Mouse (Mus musculus): ENCODE results near the gene Cetn4.
A peak's percentile ranks its signal among the peaks of the same experiment; 100 is the strongest.

Cetn4 gene

GRCm38 (mm10) chr3:37312370-37312941, at the start of gene Cetn4, which contains the start of gene Bbs12:
Gene Cetn4 (minus strand): TSS chr3:37312708.
Gene Bbs12 (plus strand): TSS chr3:37312554.
- DNase-seq (ENCODE audit: low read depth), result peak; percentile 98

- no peak for DNase-seq (ENCODE audit: low read depth)
Observed at GRCm38 (mm10) chr3:37360729-37361128, 48.2 kb upstream of the Cetn4 start.

DNA sequence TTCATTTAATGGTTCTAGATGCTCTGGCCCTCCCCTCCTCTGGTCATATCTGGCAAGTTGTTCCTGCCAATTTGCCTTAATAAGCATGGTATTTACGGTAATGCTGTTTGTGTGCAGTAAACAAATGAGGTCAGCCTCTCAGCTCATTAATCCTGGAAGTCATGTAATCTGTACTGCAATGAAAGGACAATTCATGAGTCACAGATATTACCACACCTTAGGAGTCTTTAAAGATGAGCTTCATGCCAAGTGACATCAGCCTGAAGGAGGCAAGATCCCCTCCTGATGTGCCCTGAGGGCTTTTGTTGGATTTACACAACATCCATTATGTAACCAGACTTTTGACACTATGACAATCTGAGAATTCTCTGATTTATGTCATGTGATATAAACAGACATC, 42.2 kb upstream of the Cetn4 start:
- no peak for DNase-seq (ENCODE audit: low read depth)

GRCm38 (mm10) chr3:37353951-37354481, 41.5 kb upstream of the Cetn4 start:
- DNase-seq (ENCODE audit: low read depth), result no peak

GRCm38 (mm10) chr3:37350386-37350785, 37.9 kb upstream of the Cetn4 start:
- no peak for DNase-seq (ENCODE audit: low read depth)

- DNase-seq (ENCODE audit: low read depth), result peak; percentile 29
Observed at GRCm38 (mm10) chr3:37349166-37349548, 36.6 kb upstream of the Cetn4 start.

DNA sequence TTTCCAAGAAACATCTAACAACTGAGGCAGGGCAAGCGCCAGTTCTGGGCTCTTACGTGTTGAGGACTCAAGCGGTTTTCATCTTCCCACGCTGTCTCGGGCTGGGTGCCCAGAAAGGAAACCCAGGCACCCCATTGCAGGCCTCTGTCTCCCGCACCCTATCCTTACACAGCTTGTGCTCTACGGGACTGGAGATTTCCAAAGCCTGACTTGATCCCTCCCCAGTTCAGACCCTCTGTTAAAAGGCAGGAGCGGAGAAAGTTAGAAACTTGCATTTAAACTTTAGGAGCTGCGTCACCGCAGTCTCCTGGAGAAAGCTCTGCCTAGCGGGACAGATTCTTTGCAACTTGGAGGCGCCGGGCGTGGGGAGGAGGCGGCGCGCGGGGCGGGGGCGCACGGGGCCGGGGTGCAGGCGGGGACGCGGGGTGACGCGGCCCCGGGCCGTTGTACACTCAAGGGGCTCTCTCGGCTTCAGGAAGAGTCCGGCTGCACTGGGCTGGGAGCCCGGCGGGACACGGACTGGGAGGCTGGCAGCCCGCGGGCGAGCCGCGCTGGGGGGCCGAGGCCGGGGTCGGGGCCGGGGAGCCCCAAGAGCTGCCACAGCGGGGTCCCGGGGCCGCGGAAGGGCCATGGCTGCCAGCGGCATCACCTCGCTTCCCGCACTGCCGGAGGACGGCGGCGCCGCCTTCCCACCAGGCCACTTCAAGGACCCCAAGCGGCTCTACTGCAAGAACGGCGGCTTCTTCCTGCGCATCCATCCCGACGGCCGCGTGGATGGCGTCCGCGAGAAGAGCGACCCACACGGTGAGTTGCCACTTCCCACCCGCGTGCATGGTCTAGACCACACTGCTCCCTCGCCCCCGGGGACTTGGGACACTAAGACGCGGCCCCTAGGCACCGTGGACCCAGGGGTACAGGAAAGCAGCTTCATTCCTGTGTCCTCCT, 36.0 kb upstream of the Cetn4 start, which contains the start of gene Fgf2:
Gene Fgf2 (plus strand): TSS at position 126 of the 945 bp plus-strand sequence.
- DNase-seq (ENCODE audit: low read depth), result peak; percentile 58

DNA sequence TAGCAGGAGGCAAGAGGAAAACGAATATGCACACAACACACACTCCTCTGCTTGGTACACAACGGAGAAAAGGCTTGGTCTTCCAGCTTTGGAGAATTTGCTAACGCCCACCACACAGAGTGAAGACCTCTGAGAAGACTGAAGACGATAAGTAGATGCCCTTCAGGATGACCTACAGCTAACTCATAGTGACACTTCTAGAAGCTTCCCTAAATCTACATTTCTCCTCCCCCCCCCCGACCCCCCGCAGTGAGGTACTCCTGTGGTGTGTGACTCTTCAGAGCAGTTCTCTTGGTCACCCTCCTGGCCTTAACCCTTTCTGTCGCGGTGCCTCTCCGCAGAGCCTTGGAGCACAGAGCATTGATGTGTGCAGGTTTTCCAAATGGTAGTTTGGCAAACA, 35.2 kb upstream of the Cetn4 start:
- DNase-seq (ENCODE audit: low read depth), result no peak

GRCm38 (mm10) chr3:37342811-37343210, 30.3 kb upstream of the Cetn4 start:
- no peak for DNase-seq (ENCODE audit: low read depth)

DNA sequence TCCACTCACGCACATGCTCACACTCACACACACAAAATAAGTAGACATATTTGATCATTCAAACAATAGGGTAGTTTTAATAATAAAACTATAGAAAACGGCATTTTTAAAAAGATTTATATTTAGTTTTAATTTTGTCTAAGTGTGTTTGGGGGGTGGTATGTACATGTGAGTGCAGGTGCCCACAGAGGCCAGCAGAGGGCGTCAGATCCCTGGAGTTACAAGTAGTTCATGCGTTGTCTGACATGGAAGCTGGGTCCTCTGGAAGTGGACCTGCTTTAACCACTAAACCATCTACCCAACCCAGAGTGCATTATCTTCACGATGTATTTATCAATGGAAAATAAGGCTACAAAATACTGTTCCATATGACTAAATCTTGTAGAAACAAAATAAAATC, 28.6 kb upstream of the Cetn4 start:
- peak; percentile 36 for DNase-seq (ENCODE audit: low read depth)

DNA sequence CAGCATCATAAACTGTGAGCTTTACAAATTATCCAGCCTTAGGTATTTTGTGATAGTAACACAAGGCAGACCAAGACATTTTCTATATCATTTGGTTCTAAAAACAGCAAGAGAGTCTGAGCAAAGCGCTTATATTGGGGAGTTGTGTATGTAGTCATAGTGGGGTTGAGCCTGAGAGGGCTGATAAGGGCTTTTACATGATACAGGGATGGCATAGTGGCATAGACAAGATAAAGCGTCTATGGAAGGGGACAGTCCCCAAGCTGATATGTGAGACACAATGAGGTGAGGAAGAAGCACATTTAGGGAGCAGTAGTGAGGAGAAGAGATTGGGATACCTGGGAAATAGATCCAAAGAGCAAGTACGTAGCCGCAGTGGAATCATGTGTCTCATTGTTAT, 21.5 kb upstream of the Cetn4 start:
- DNase-seq (ENCODE audit: low read depth), result no peak

DNA sequence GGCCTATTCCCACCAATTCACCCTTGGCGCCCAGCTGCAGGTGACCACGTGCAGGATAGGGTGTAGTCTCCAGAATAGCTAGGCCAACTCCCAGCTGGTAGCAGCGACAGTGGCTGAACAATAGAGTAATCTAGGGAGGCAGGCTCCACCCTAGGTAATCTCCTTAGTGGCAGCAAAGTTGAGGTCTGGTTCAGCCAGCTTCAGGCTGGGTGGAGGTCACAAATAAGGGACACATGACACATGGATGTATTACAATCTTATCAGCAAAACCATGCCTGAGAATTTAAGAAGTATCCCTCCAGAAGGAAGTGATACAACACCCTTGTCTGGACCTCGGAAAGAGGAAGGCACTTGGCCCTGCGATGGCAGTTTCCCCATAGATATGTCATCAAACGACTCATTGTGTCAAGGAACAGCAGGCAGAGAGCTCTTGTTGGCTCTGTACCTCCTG, 19.5 kb upstream of the Cetn4 start:
- DNase-seq (ENCODE audit: low read depth), result no peak

GRCm38 (mm10) chr3:37329963-37330362, 17.5 kb upstream of the Cetn4 start:
- DNase-seq (ENCODE audit: low read depth), result no peak

GRCm38 (mm10) chr3:37328489-37328888, 16.0 kb upstream of the Cetn4 start:
- DNase-seq (ENCODE audit: low read depth), result no peak

DNA sequence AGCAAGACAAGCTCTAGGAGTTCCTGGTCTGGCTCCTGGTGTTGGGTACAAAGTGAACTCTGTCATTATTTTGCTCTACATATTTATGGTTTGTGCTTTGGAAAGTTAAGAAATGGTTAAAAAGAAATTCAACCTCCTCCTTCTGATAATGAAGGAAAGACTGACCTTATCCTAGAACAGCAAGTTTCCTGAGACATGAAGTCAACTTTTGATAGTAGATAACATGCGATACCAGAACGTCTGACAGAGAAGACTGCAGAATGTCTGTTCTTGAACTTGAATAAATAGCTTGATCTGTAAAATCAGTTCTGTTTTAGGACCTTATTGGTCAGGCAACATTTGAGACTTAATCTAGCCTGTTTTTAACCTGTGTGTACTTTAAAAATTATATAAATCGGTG, 14.1 kb upstream of the Cetn4 start:
- no peak for DNase-seq (ENCODE audit: low read depth)

DNA sequence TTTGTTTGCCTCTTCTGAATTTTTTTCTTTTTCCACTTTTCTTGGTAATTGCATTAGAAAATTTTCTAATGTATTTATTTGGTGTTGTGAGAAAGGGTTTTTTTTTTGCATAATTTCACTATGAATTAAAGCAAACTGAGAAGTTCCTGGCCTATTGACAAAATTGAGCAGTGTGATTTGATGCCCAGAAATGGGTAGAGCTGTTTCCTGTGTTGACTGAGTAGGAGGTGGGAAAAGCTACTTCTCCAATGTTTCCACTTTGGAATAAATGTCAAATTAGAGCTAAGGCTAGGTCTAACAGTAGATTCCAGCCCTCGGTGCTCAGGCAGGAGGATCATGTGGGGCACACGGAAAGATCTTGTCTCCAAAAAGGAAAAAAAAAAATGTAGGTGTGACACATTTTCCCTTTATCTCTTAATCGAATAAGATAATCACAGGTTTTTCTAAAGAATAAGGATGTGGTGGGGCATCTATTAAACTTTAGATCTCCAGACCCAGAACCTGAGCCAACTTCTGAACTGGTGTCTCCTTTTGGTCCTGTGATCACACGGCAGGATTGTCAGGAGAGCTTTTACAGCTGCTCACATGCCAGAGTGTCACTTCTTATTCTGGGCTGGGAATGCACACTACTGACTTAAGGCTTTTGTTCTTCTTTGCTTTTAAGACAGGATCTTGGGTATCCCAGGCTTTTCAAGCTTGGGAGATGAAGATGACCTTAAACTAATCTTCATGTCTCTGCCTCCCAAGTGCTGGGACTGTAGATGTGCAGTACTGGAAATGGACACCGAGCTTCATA, 13.0 kb upstream of the Cetn4 start:
- DNase-seq (ENCODE audit: low read depth), result no peak

GRCm38 (mm10) chr3:37324310-37324709, 11.8 kb upstream of the Cetn4 start:
- DNase-seq (ENCODE audit: low read depth), result peak; percentile 51

GRCm38 (mm10) chr3:37316233-37316632, 3.7 kb upstream of the Cetn4 start:
- no peak for DNase-seq (ENCODE audit: low read depth)

GRCm38 (mm10) chr3:37313371-37313770, 863 bp upstream of the Cetn4 start:
- peak; percentile 72 for DNase-seq (ENCODE audit: low read depth)

GRCm38 (mm10) chr3:37311897-37312369, 575 bp downstream of the Cetn4 start:
- DNase-seq (ENCODE audit: low read depth), result no peak

DNA sequence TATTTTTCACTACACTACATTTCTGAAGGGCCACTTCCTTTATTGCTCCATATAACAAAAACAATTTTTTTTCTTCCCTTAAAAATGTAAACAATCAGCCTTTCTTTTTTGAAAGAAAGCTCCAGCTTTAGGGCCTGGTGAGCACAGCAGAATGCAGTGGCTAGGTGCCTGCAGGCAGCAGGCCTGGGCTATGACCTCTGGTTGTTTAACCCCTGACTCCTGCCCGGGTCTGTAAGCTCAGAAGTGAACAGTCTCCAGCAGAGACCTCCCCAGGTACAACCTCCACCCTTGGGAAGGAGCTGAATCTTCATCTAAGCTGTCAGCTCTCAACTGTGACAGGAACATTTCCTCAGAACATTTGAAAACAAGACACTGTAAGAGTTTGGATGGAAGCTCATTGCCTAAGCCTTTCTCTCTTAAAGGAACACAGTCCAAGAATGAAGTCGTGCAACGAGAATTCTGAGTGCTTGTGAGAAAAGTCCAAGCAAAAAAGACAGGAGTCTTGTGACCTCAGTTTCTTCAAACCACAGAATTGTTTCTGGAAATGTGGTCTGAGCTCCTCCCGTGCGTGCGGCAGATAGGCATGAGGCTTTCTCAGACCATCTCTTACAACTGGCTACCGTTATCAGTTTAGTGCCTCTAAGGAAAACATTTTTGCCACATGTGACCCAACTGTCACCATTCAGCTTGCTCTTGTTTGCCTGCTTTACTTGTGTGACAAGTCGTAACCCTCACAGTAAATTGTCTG, 8.9 kb downstream of the Cetn4 start:
- no peak for DNase-seq (ENCODE audit: low read depth)
